Mouse (Mus musculus) stomach, postnatal 0 days (tissue): Measurements from ENCODE around the gene Aurkb. TPM values are rescaled to one million over a fixed set of nuclear protein-coding genes. Genes with fewer than 3 reads are reported as not detected.
"Not testable (repeated sequence)": the region's sequence is repeated elsewhere in the genome, so short reads cannot be mapped to it uniquely, and the experiment has no call there.

Source experiments
- ATAC-seq: fragments of 200-750 bp; cut with Nextera tagmentation; 2 replicates; pipeline ENCODE4 v1.8.0; 2017; ENCODE audit not compliant: low FRiP score, low TSS enrichment
- DNase-seq: peaks from one replicate; pipeline ENCODE4 v3.0.0-alpha.2; 2016; ENCODE audit warnings: low spot score
- H3K27ac ChIP-seq: fragments of 300-500 bp; sonication (generic); replicated peaks from 2 replicates; pipeline ENCODE4 v1.5.1; 2014; ENCODE audit warnings: mild to moderate bottlenecking, control low read depth
- H3K27me3 ChIP-seq: fragments of 300-500 bp; sonication (generic); 2 replicates; pipeline ENCODE4 v1.6.1; 2014; ENCODE audit warnings: low read length; ENCODE audit not compliant: control insufficient read depth, insufficient read depth
- H3K36me3 ChIP-seq: fragments of 300-500 bp; sonication (generic); 2 replicates; pipeline ENCODE4 v1.6.1; 2014; ENCODE audit warnings: low read length, mixed read lengths; ENCODE audit not compliant: control insufficient read depth, insufficient read depth
- H3K4me1 ChIP-seq: fragments of 300-500 bp; sonication (generic); replicated peaks from 2 replicates; pipeline ENCODE4 v1.6.1; 2014; ENCODE audit warnings: antibody characterized with exemption; ENCODE audit not compliant: control insufficient read depth, insufficient read depth
- H3K4me2 ChIP-seq: fragments of 300-500 bp; sonication (generic); replicated peaks from 2 replicates; pipeline ENCODE4 v1.6.1; 2014; ENCODE audit warnings: low read depth, mild to moderate bottlenecking, control low read depth, moderate library complexity
- H3K4me3 ChIP-seq: fragments of 300-500 bp; sonication (generic); 2 replicates; pipeline ENCODE4 v1.5.1; 2014; ENCODE audit warnings: low read depth, low read length, control low read depth
- H3K9ac ChIP-seq: fragments of 300-500 bp; sonication (generic); 2 replicates; pipeline ENCODE4 v1.6.1; 2014; ENCODE audit warnings: mild to moderate bottlenecking, low read length, control low read depth, mixed read lengths
- H3K9me3 ChIP-seq: fragments of 300-500 bp; sonication (generic); 2 replicates; pipeline ENCODE4 v1.6.1; 2016; ENCODE audit warnings: low read length; ENCODE audit not compliant: control insufficient read depth
- CTCF ChIP-seq: IDR thresholded peaks from 2 replicates; pipeline ENCODE4 v1.5.1; 2016; ENCODE audit warnings: antibody characterized with exemption, low read depth, mild to moderate bottlenecking, moderate library complexity
- EP300 ChIP-seq: optimal IDR thresholded peaks from 2 replicates; pipeline ENCODE3; 2016; ENCODE audit warnings: antibody characterized with exemption
- WGBS: fragments of 180-500 bp; shearing (Covaris S2); extraction: QIAGEN DNeasy Blood & Tissue Kit; methylation state at CpG from one replicate; pipeline ENCODE4 v1.1.7; 2014; 5-methylcytosine and 5-hydroxymethylcytosine counted together
- polyA plus RNA-seq: library from polyadenylated mRNA; unstranded; fragments of >200 nt; fragmentation: Nextera tagmentation; extraction: Ambion mirVana; gene quantifications from 2 replicates; pipeline ENCODE4 v1.2.1, GENCODE M21; 2015

The Aurkb gene
- polyA plus RNA-seq, result 24.7 and 34.0 TPM in 2 replicates

DNA sequence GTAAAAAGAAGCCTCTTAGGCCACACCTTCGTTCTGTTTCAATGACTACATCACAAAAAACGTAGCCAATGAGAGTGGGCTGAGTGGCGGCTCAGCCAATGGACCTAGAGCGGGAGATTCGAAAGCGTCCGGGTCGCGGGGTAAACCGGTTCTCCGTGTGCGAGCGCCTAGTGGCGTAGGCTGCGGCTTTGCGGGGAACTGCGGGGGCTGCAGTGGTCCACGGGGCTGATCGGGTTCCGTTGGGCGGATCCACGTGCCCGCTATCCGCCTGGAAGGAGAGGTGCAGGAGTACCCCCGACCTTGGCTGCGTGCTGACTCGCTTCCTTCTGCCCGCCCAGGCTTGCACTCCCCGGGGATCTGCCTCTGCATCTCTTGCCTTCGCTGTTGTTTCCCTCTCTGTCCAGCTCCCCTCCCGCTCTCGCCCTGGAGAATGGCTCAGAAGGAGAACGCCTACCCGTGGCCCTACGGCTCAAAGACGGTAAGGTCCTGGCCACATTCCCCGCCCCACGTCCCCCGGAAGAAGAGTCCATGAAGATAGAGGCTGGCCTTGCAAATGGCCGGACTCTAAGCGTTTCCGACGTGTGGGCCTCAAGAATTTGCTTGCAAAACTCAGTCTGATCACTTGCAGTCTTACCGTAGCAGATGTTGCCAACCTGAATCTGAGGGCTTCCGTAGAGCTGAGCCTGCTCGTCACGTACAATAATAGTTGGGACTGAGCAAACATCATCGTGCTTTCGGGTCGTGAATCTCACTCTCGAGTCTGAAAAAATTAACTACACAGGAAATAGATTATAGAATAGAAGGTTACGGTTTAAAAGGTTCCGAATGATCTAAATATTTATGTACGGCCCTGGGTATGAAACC lies at the start of gene Aurkb:
Gene Aurkb, plus strand, starts transcription at position 117 of the 864 bp plus-strand sequence.
- peak within 1 kb of the TSS; percentile 79 for H3K27ac ChIP-seq
- H3K4me2 ChIP-seq, result peak within 1 kb of the TSS; percentile 86
- peak; percentile 76 for ATAC-seq
- H3K27me3 ChIP-seq, result no peaks in the 10 kb centered on the region
- no peak for TF ChIP-seq CTCF
- TF ChIP-seq EP300, result no peak
- no peaks in the 10 kb centered on the region for H3K36me3 ChIP-seq
- peak; percentile 90 for DNase-seq
- under 1% methylated on average over 53 of the region's 54 CpGs for WGBS
- no peaks in the 10 kb centered on the region for H3K4me1 ChIP-seq
- H3K4me3 ChIP-seq, result peak within 1 kb of the TSS; percentile 79
- H3K9ac ChIP-seq, result peak within 1 kb of the TSS; percentile 70
- H3K9me3 ChIP-seq, result no peaks in the 10 kb centered on the region

DNA sequence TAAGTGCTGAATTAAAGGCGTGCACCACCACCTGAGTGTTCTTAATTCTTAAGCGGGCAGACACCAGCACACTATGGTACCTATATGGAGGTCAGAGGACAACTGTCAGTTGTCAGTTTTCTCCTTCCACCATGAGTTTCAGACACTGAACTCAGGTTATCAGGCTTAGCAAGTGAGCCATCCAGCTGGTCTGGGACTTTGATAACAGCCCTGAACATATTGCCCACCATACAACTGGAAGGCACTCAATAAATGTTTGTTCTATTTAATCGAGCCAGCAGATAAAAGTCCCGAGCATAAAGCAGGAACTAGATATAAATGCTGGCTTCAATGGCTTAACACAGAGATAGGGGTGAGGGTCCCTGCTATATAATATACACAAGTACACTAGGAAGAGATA lies 48.4 kb upstream of the Aurkb start:
- H3K27me3 ChIP-seq, result no peaks in the 10 kb centered on the region
- H3K4me3 ChIP-seq, result no peak overlapping the region
- H3K27ac ChIP-seq, result no peak overlapping the region
- no peaks in the 10 kb centered on the region for H3K4me1 ChIP-seq
- no peak overlapping the region for H3K4me2 ChIP-seq
- ATAC-seq, result no peak
- WGBS, result 84% methylated on average over 4 of the region's 4 CpGs
- no peaks in the 10 kb centered on the region for H3K9me3 ChIP-seq
- H3K9ac ChIP-seq, result no peak overlapping the region
- DNase-seq, result no peak
- peaks cover 37% of the 10 kb centered on the region for H3K36me3 ChIP-seq
- TF ChIP-seq EP300 (no peak), CTCF (no peak)

- ATAC-seq, H3K4me1 ChIP-seq, DNase-seq, H3K27me3 ChIP-seq, H3K4me2 ChIP-seq, H3K9me3 ChIP-seq, H3K27ac ChIP-seq, H3K9ac ChIP-seq, H3K4me3 ChIP-seq: not testable (repeated sequence)
- WGBS, result 79% methylated on average over 4 of the region's 4 CpGs
- H3K36me3 ChIP-seq, result peaks cover 21% of the 10 kb centered on the region
These were observed 42.7 kb upstream of the Aurkb start for GRCm38 (mm10) chr11:69002782-69003181.

DNA sequence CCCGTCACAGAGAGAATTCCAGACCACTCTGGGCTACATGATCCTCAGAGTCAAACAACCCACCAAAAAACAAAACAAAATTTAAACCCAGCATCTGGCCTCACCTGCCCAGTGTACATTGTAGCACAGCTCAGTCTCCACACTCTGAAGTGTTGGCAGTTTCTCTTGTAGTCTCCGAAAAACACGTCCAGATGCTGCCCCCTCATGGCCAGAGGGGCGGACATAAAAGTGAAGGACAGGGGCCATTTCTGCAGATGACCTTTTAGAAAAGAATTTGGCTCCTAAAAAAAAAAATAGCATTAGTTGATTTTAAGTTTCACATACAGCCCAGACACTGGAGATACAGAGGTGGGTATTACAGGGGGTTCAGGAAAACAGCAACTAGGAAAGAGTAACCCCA lies 41.9 kb upstream of the Aurkb start:
- DNase-seq (no peak), ATAC-seq (no peak)
- Histone ChIP-seq H3K4me1 (no peaks in the 10 kb centered on the region), H3K36me3 (peaks cover 21% of the 10 kb centered on the region), H3K4me3 (no peak overlapping the region), H3K27ac (no peak overlapping the region), H3K27me3 (no peaks in the 10 kb centered on the region), H3K4me2 (no peak overlapping the region), H3K9me3 (no peaks in the 10 kb centered on the region), H3K9ac (no peak overlapping the region)
- WGBS, result 50% methylated on average over 4 of the region's 4 CpGs
- TF ChIP-seq CTCF (peak; percentile 49), EP300 (no peak)

DNA sequence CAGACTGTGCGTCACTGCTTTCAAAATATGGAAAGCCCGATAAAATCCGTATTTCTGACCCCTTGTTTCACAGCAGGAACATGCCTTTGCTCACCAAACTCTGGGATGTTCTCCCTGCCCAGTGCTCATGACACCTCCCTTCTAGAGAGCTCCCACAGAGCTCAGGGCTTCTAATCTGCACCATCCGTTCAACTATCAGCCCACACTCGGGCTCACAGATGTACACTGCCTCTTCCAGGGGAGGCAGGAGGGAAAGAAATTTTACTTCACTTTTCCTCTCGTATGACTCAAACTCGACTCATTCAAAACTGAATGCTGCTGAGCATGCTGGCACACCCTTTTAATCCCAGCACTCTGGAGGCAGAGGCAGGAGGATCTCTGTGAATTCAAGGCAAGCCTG lies 40.3 kb upstream of the Aurkb start:
- Histone ChIP-seq H3K9me3 (no peaks in the 10 kb centered on the region), H3K4me2 (no peak overlapping the region), H3K4me3 (no peak overlapping the region), H3K36me3 (peaks cover 12% of the 10 kb centered on the region), H3K27ac (no peak overlapping the region), H3K4me1 (no peaks in the 10 kb centered on the region), H3K9ac (no peak overlapping the region), H3K27me3 (no peaks in the 10 kb centered on the region)
- WGBS, result 86% methylated on average over 7 of the region's 7 CpGs
- no peak for TF ChIP-seq CTCF
- no peak for TF ChIP-seq EP300
- DNase-seq (no peak), ATAC-seq (no peak)

GRCm38 (mm10) chr11:69006575-69006974 lies 38.9 kb upstream of the Aurkb start:
- H3K9me3 ChIP-seq, H3K27ac ChIP-seq, H3K4me3 ChIP-seq, H3K27me3 ChIP-seq, DNase-seq, ATAC-seq, H3K4me1 ChIP-seq, H3K36me3 ChIP-seq, H3K4me2 ChIP-seq, H3K9ac ChIP-seq: not testable (repeated sequence)
